In the genomic region with DNA sequence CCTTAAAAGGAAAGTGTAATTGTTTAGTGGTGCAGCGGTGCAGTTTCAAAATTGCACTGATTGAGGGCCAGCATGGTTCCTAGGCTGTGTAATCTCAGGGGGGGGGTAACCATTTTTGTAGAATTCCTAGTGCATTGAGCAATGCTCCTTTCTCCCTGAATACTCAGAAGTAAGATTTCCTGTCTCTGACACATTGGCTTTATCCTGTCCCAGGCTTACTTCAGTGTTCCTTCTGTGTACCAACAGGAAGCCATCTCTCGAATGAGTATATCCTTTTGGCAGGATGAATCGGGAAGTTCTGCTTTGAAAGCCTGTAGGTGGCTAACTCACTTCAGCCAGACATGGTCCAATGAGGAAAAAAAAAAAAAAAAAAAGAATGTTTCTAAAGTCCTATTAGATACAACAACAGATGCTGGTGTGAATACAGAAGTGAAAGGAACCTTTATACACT, we compare ENCODE assay signal across 7 mouse cellular contexts. TPM values are rescaled to one million over a fixed set of nuclear protein-coding genes. Genes with fewer than 3 reads are reported as not detected.
DNase-seq lines count a peak whose midpoint lies in the region; ATAC-seq and TF ChIP-seq lines count a peak whose summit lies in the region.
"Not testable (repeated sequence)": the region's sequence is repeated elsewhere in the genome, so short reads cannot be mapped to it uniquely, and the experiment has no call there.

No protein-coding gene starts in this region.

- not testable (repeated sequence) for TF ChIP-seq POLR2A in cortical plate, adult 2 months (IDR thresholded peaks at IDR 0.05; ENCODE audit: extremely low read depth, insufficient read depth, low read length)

- not testable (repeated sequence) for TF ChIP-seq CTCF in cortical plate, adult 2 months (IDR thresholded peaks at IDR 0.05; ENCODE audit: extremely low read depth, insufficient read depth, low read length); gastrocnemius, adult 2 months (IDR thresholded peaks at IDR 0.05); liver, postnatal 0 days (IDR thresholded peaks at IDR 0.05; ENCODE audit: low read depth)

- intact Hi-C loops in gastrocnemius, adult 2 months (cut with DNase I): loop anchor here (5.0 kb wide), 2 partner anchors 93 to 178 kb away; no protein-coding TSS in a partner anchor

- 62% methylated on average over 3 of the region's 3 CpGs for WGBS in heart, embryonic 16.5 days
- WGBS in liver, postnatal 0 days (ENCODE audit: insufficient replicate concordance): 51% methylated on average over 3 of the region's 3 CpGs

- TF ChIP-seq EP300 in liver, postnatal 0 days (IDR thresholded peaks at IDR 0.05; ENCODE audit: low read depth): not testable (repeated sequence)

- not testable (repeated sequence) for H3K4me3 ChIP-seq in cortical plate, adult 2 months (ENCODE audit: insufficient read depth, low read length); gastrocnemius, adult 2 months; heart, embryonic 16.5 days (ENCODE audit: low read length); liver, postnatal 0 days (ENCODE audit: low read depth, low read length)

- not testable (repeated sequence) for H3K27me3 ChIP-seq in heart, embryonic 16.5 days (ENCODE audit: control insufficient read depth, insufficient read depth, low read length); liver, postnatal 0 days (ENCODE audit: insufficient read depth, low read length)

- not testable (repeated sequence) for H3K4me2 ChIP-seq in heart, embryonic 16.5 days (ENCODE audit: low read depth, low read length); liver, postnatal 0 days (ENCODE audit: low read depth, low read length)

- H3K9ac ChIP-seq in heart, embryonic 16.5 days (ENCODE audit: low read length); liver, postnatal 0 days (replicated peaks): not testable (repeated sequence)

- peak; percentile 33; the same call in 1 of the 2 replicates for ATAC-seq in heart, embryonic 16.5 days (replicated peaks; ENCODE audit: extremely low read depth, insufficient read depth, low FRiP score)
- ATAC-seq in liver, postnatal 0 days: peak; percentile 16

- H3K9me3 ChIP-seq in heart, embryonic 16.5 days (replicated peaks; ENCODE audit: control insufficient read depth, low read length); liver, postnatal 0 days (ENCODE audit: low read length): not testable (repeated sequence)

- DNase-seq in adipocyte (ENCODE audit: low spot score): peak; percentile 36
- DNase-seq in gastrocnemius, adult 2 months: not testable (repeated sequence)
- DNase-seq in kidney, postnatal 10 days: peak; percentile 24
- peak; percentile 23 for DNase-seq in liver, postnatal 0 days
- peak; percentile 38 for DNase-seq in retina, embryonic 14.5 days (ENCODE audit: low spot score)

- peaks cover 13% of the 10 kb centered on the region; the same call in 1 of the 2 replicates for H3K36me3 ChIP-seq in heart, embryonic 16.5 days (ENCODE audit: control insufficient read depth, insufficient read depth)
- H3K36me3 ChIP-seq in liver, postnatal 0 days (replicated peaks; ENCODE audit: insufficient read depth, low read length): not testable (repeated sequence)

- not testable (repeated sequence) for H3K4me1 ChIP-seq in cortical plate, adult 2 months (ENCODE audit: control insufficient read depth, insufficient read depth, low read length); liver, postnatal 0 days (ENCODE audit: insufficient read depth)
- peaks cover 13% of the 10 kb centered on the region; the same call in 1 of the 2 replicates for H3K4me1 ChIP-seq in heart, embryonic 16.5 days (ENCODE audit: control insufficient read depth, insufficient read depth, low read length)

- peak overlapping the region; percentile 51; the same call in 1 of the 2 replicates for H3K27ac ChIP-seq in cortical plate, adult 2 months (ENCODE audit: insufficient read depth, low read length)
- H3K27ac ChIP-seq in gastrocnemius, adult 2 months: peak overlapping the region; percentile 3
- H3K27ac ChIP-seq in heart, embryonic 16.5 days (ENCODE audit: low read length): peak overlapping the region; percentile 37
- not testable (repeated sequence) for H3K27ac ChIP-seq in liver, postnatal 0 days (ENCODE audit: low read depth)

RNA-seq across cellular contexts. Expression of gene Gm21887, which starts 33.8 kb away (rescaled TPM):
- 593 and 681 TPM in 2 replicates for polyA plus RNA-seq in cortical plate, adult 2 months (2012; rRNA removed)
- total RNA-seq in gastrocnemius, adult 2 months (2021): 10 to 100 TPM; 25.3 to 29.1 TPM
- 84.5 and 136 TPM in 2 replicates for polyA plus RNA-seq in heart, embryonic 16.5 days (2015; fragmentation: Nextera tagmentation; extraction: Ambion mirVana)
- polyA plus RNA-seq in liver, postnatal 0 days (2015; fragmentation: Nextera tagmentation; extraction: Ambion mirVana): 64.4 and 87.0 TPM in 2 replicates
